Mouse (Mus musculus): ENCODE data around the gene A530016L24Rik. TPM values are rescaled to one million over a fixed set of nuclear protein-coding genes. Genes with fewer than 3 reads are reported as not detected.

Gene A530016L24Rik
- polyA plus RNA-seq, 1 experiment from 2014 or later: not detected

DNA sequence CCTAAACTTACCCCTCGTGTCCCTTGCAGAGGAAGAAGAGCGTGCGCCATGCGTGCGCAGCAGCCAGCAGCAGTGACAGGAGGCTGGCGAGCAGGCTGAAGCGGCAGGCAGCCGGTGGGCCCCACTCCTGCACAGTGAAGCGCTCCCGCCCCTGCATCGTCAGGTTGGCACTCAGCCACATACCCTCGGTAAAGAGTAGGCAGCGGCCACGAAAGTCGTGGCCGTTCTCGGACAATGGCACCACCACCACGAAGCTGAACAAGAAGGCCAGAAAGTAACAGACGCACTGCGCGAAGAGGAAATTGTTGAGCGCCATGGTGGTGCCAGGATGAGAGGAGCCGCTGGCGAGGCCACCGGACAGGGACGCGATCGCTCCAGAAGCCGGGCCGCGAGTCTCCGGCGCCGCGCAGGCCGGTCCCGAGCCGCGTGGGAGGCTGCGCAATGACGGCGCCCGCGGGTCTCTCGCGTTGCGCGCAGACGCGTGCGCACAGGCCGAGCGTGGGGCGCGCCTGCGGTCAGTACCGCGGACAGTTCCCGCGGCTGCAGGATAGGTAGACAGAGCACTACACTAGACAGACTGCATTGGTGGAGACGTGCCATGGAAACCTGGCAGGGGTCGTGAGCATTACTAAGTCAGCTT, 21.6 kb downstream of the A530016L24Rik start:
- DNase-seq: peak; percentile 82
- H3K27me3 ChIP-seq (ENCODE audit: insufficient read depth, low read length): peaks cover 20% of the 10 kb centered on the region

DNA sequence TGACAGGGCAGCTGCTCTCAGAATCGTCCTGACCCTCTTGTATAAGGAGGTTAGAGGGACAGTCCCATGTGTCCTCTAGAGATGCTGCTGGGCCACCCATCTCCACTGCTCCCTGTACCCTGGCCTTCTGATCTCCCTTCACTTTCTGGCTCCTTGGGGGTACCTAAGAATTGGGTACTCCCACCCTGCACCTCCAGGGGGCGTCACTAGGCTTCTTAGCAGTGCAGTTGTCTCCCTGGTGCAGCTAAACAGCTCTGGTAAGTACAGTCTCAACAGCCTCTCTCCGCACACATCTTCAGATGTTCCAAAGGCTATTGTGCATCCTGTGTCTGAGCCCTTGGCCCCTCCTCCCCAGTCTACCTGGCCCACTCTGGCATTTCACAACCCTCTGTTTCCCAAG, 25.6 kb downstream of the A530016L24Rik start:
- DNase-seq (no peak), ATAC-seq (ENCODE audit: insufficient read depth) (no peak)
- Histone ChIP-seq H3K9me3 (ENCODE audit: low read depth, low read length) (no peaks in the 10 kb centered on the region), H3K4me1 (ENCODE audit: insufficient read depth) (no peaks in the 10 kb centered on the region), H3K27me3 (ENCODE audit: insufficient read depth, low read length) (peaks cover 16% of the 10 kb centered on the region), H3K36me3 (ENCODE audit: insufficient read depth) (no peaks in the 10 kb centered on the region), H3K4me3 (ENCODE audit: low read depth, low read length) (no peak overlapping the region), H3K27ac (ENCODE audit: low read depth) (no peak overlapping the region), H3K4me2 (no peak overlapping the region), H3K9ac (no peak overlapping the region)
- TF ChIP-seq CTCF (IDR thresholded peaks at IDR 0.05; ENCODE audit: low read depth): 0 out of 2 replicates have a peak, but pooled peaks have one; percentile 10
- WGBS: 37% methylated on average over 3 of the region's 3 CpGs

More for the DNA sequence above, 21.6 kb downstream of the A530016L24Rik start:
- no peaks in the 10 kb centered on the region for H3K9me3 ChIP-seq (ENCODE audit: low read depth, low read length)
- no peak overlapping the region for H3K9ac ChIP-seq
- no peak overlapping the region for H3K27ac ChIP-seq (ENCODE audit: low read depth)
- H3K4me3 ChIP-seq (ENCODE audit: low read depth, low read length): peak overlapping the region; percentile 16; the same call in 1 of the 2 replicates
- no peaks in the 10 kb centered on the region for H3K4me1 ChIP-seq (ENCODE audit: insufficient read depth)
- peak overlapping the region; percentile 59 for H3K4me2 ChIP-seq
- TF ChIP-seq CTCF (IDR thresholded peaks at IDR 0.05; ENCODE audit: low read depth): no peak
- peak; percentile 65 for ATAC-seq (ENCODE audit: insufficient read depth)
- WGBS: 2% methylated on average over 62 of the region's 62 CpGs
- no peaks in the 10 kb centered on the region for H3K36me3 ChIP-seq (ENCODE audit: insufficient read depth)

DNA sequence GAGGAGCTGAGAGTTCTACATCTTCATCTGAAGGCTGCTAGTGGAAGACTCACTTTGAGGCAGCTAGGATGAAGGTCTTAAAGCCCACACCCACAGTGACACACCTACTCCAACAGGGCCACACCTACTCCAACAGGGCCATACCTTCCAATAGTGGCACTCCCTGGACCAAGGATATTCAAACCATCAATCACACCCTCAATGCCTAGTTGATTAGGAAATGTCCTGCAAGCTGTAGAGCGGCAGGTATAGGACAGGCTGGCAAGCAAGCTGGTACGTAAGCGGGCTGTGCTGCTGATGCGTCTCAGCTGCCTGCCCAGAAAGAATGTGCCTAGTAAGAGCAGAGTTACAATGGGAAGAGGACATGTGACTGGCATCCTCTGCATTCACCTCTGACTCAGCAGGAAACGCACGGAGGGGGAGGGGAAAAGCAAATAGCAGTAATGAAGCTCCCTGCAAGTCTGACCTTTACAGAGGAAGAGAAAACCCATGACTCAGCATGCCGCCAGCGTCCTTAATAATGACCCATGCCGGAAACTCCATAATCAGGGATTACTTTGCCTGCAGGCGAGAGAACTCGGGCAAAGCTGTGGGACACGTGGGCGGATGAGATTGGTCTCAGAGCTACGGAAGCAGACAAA, 27.6 kb downstream of the A530016L24Rik start, which contains the start of gene Tmem179:
Gene Tmem179 (minus strand): TSS at position 51 of the 641 bp plus-strand sequence.
- Histone ChIP-seq H3K36me3 (ENCODE audit: insufficient read depth) (no peaks in the 10 kb centered on the region), H3K4me1 (ENCODE audit: insufficient read depth) (no peaks in the 10 kb centered on the region), H3K9me3 (ENCODE audit: low read depth, low read length) (no peaks in the 10 kb centered on the region), H3K9ac (no peak within 1 kb of the TSS), H3K27ac (ENCODE audit: low read depth) (no peak within 1 kb of the TSS), H3K4me2 (0 out of 2 replicates have a peak within 1 kb of the TSS, but pooled peaks have one; percentile 29), H3K27me3 (ENCODE audit: insufficient read depth, low read length) (no peaks in the 10 kb centered on the region; the same call in 1 of the 2 replicates), H3K4me3 (ENCODE audit: low read depth, low read length) (no peak within 1 kb of the TSS)
- WGBS: 14% methylated on average over 14 of the region's 14 CpGs
- ATAC-seq (ENCODE audit: insufficient read depth) (peak; percentile 54; the same call in 1 of the 2 replicates), DNase-seq (peak; percentile 68)
- no peak for TF ChIP-seq CTCF (IDR thresholded peaks at IDR 0.05; ENCODE audit: low read depth)

DNA sequence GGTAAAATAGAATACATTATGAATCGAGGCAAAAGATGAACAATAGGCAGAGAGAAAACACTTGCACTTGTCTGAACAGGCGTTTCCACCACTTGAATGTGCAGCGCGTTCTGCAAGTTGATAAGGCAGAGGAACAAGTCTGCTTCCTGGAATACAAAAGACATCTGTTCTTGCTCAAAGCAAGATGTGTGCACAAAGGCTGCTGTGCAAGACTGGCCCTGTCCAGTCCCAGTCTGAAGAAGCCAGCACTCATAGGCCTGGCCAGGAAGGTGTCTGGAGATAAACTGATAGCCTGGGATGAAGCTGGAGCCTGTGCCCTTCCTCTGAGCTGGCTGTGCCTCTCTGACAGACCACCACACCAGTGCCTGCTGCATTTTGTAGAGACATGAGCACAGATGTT, 28.9 kb downstream of the A530016L24Rik start:
- TF ChIP-seq CTCF (IDR thresholded peaks at IDR 0.05; ENCODE audit: low read depth): no peak
- 23% methylated on average over 4 of the region's 4 CpGs for WGBS
- H3K4me1 ChIP-seq (ENCODE audit: insufficient read depth): no peaks in the 10 kb centered on the region
- peak; percentile 33 for DNase-seq
- peak; percentile 31; the same call in 1 of the 2 replicates for ATAC-seq (ENCODE audit: insufficient read depth)
- H3K9me3 ChIP-seq (ENCODE audit: low read depth, low read length): no peaks in the 10 kb centered on the region
- H3K27me3 ChIP-seq (ENCODE audit: insufficient read depth, low read length): no peaks in the 10 kb centered on the region
- peak overlapping the region; percentile 22; the same call in 1 of the 2 replicates for H3K27ac ChIP-seq (ENCODE audit: low read depth)
- H3K4me3 ChIP-seq (ENCODE audit: low read depth, low read length): no peak overlapping the region
- no peaks in the 10 kb centered on the region for H3K36me3 ChIP-seq (ENCODE audit: insufficient read depth)
- H3K9ac ChIP-seq: no peak overlapping the region
- no peak overlapping the region for H3K4me2 ChIP-seq

DNA sequence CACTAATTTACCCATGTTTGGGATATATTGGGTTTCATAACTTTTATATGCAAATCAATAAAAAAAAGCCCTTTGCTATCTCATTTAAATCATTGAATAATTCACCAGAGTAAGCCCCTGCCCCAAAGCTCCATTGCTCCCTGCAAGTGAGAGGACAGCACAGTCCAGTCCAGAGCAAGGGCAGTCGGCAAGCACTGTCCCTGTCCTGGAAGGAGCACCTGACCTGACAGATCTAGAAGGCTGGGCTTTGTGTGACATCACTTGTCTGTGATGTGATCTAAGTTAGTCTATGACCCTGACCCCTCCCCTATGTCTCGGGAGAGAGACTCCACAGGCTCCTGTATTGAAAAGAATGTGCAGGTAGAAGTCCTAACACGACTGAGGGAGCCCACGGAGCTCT, 44.5 kb downstream of the A530016L24Rik start:
- H3K4me1 ChIP-seq (ENCODE audit: insufficient read depth): no peaks in the 10 kb centered on the region
- DNase-seq (no peak), ATAC-seq (ENCODE audit: insufficient read depth) (no peak)
- H3K27ac ChIP-seq (ENCODE audit: low read depth): no peak overlapping the region
- no peak overlapping the region for H3K4me2 ChIP-seq
- 51% methylated on average over 4 of the region's 4 CpGs for WGBS
- H3K4me3 ChIP-seq (ENCODE audit: low read depth, low read length): no peak overlapping the region
- no peak overlapping the region for H3K9ac ChIP-seq
- H3K36me3 ChIP-seq (ENCODE audit: insufficient read depth): no peaks in the 10 kb centered on the region
- H3K9me3 ChIP-seq (ENCODE audit: low read depth, low read length): no peaks in the 10 kb centered on the region
- H3K27me3 ChIP-seq (ENCODE audit: insufficient read depth, low read length): no peaks in the 10 kb centered on the region
- no peak for TF ChIP-seq CTCF (IDR thresholded peaks at IDR 0.05; ENCODE audit: low read depth)

DNA sequence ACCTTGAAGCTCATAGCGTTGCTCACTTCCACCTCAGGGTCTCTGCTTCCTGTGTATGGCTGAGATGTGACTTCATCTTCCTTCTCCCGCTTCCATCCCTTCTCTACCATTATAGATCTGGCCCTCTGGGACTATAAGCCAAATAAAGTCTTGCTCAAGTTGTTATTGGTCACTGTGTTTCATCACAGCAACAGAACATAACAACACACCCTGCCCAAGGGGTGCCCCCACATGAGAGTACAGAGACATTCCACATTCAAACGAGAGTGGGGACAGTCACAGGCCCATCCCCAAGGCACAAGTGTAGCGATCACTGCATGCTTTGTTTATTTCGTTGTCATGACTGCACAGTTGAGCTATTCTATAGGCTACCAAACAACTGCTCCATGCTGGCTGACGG, 48.0 kb downstream of the A530016L24Rik start:
- Histone ChIP-seq H3K27me3 (ENCODE audit: insufficient read depth, low read length) (no peaks in the 10 kb centered on the region), H3K9ac (no peak overlapping the region)
- ATAC-seq (ENCODE audit: insufficient read depth): no peak

DNA sequence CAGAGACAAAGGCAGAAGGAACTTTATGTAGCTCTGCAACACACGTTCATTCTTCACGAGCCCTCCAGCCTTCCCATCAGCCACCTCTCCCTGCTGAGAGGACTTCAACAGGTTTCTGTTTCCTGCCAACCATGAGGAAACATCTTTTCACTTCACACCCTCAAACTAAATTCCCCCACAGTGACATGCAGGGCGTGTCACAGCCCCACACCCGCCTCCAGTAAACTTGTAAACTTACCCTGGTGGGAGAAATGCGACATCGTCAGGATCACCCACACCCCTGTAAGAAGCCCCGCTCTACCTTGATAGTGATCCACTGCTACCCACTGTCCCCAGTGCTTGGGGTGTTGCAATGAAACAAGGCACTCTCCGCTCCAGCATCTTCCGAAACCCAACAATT, 49.1 kb downstream of the A530016L24Rik start:
- Histone ChIP-seq H3K4me3 (ENCODE audit: low read depth, low read length) (no peak overlapping the region), H3K9ac (no peak overlapping the region), H3K4me2 (no peak overlapping the region), H3K4me1 (ENCODE audit: insufficient read depth) (no peaks in the 10 kb centered on the region), H3K9me3 (ENCODE audit: low read depth, low read length) (no peaks in the 10 kb centered on the region), H3K27ac (ENCODE audit: low read depth) (no peak overlapping the region), H3K27me3 (ENCODE audit: insufficient read depth, low read length) (no peaks in the 10 kb centered on the region), H3K36me3 (ENCODE audit: insufficient read depth) (no peaks in the 10 kb centered on the region)
- ATAC-seq (ENCODE audit: insufficient read depth) (no peak), DNase-seq (no peak)
- no peak for TF ChIP-seq CTCF (IDR thresholded peaks at IDR 0.05; ENCODE audit: low read depth)
- WGBS: 59% methylated on average over 9 of the region's 9 CpGs

More for the DNA sequence above, 48.0 kb downstream of the A530016L24Rik start:
- no peaks in the 10 kb centered on the region for H3K36me3 ChIP-seq (ENCODE audit: insufficient read depth)
- H3K4me2 ChIP-seq: no peak overlapping the region
- H3K27ac ChIP-seq (ENCODE audit: low read depth): no peak overlapping the region
- DNase-seq: no peak
- H3K4me3 ChIP-seq (ENCODE audit: low read depth, low read length): no peak overlapping the region
- WGBS: 76% methylated on average over 6 of the region's 6 CpGs
- H3K4me1 ChIP-seq (ENCODE audit: insufficient read depth): no peaks in the 10 kb centered on the region
- TF ChIP-seq CTCF (IDR thresholded peaks at IDR 0.05; ENCODE audit: low read depth): no peak
- no peaks in the 10 kb centered on the region for H3K9me3 ChIP-seq (ENCODE audit: low read depth, low read length)

All from lung, embryonic 14.5 days (tissue).